Mouse (Mus musculus) CD8-positive naive resting alpha-beta T cell, adult 2 months (primary cell): ENCODE results near the gene Tbcb.
"Not testable (repeated sequence)": the region's sequence is repeated elsewhere in the genome, so short reads cannot be mapped to it uniquely, and the experiment has no call there.

Experiments used
- DNase-seq, 2 experiments: peaks; one replicate each; pipeline ENCODE4 v3.0.0; 2022; ENCODE audit warnings: low read depth in 2 of 2, low spot score in 2 of 2

The Tbcb gene

GRCm38 (mm10) chr7:30231669-30232454 lies at the start of gene Tbcb, which contains the start of gene Polr2i:
TSS of gene Tbcb (minus strand) at chr7:30232272.
TSS of gene Polr2i (plus strand) at chr7:30231948.
- DNase-seq, result peak; percentile 85 to 92

- DNase-seq, result no peak
These were observed 49.5 kb upstream of the Tbcb start for GRCm38 (mm10) chr7:30281522-30281921.

- DNase-seq, result peak; percentile 59 to 69
These were observed 48.6 kb upstream of the Tbcb start for GRCm38 (mm10) chr7:30280670-30281138.

- peak; percentile 85 to 87 for DNase-seq
These were observed 48.0 kb upstream of the Tbcb start, which contains the start of the genes Thap8 and Wdr62 for GRCm38 (mm10) chr7:30279951-30280669. TSS of gene Thap8 (plus strand) at chr7:30280094. TSS of gene Wdr62 (minus strand) at chr7:30280419.

- no peak for DNase-seq
These were observed 47.5 kb upstream of the Tbcb start for GRCm38 (mm10) chr7:30279536-30279935.

- no peak for DNase-seq
These were observed 46.8 kb upstream of the Tbcb start for GRCm38 (mm10) chr7:30278911-30279310.

GRCm38 (mm10) chr7:30274383-30274782 lies 42.3 kb upstream of the Tbcb start:
- DNase-seq, result no peak

- no peak for DNase-seq
These were observed 37.6 kb upstream of the Tbcb start for GRCm38 (mm10) chr7:30269641-30270040.

- no peak for DNase-seq
These were observed 34.7 kb upstream of the Tbcb start for GRCm38 (mm10) chr7:30266780-30267179.

- DNase-seq, result no peak
These were observed 33.9 kb upstream of the Tbcb start for GRCm38 (mm10) chr7:30265935-30266334.

GRCm38 (mm10) chr7:30265531-30265930 lies 33.5 kb upstream of the Tbcb start:
- DNase-seq, result no peak

- DNase-seq, result no peak
These were observed 33.0 kb upstream of the Tbcb start for GRCm38 (mm10) chr7:30265041-30265440.

GRCm38 (mm10) chr7:30251956-30252954 lies 20.2 kb upstream of the Tbcb start:
- no peak for DNase-seq

- DNase-seq, result not testable (repeated sequence)
These were observed 5.3 kb upstream of the Tbcb start for GRCm38 (mm10) chr7:30237374-30237773.

- no peak for DNase-seq
These were observed 3.6 kb upstream of the Tbcb start, which contains the start of gene Ovol3 for GRCm38 (mm10) chr7:30235625-30236024. TSS of gene Ovol3 (minus strand) at chr7:30235725.

GRCm38 (mm10) chr7:30235091-30235490 lies 3.0 kb upstream of the Tbcb start:
- no peak for DNase-seq

- no peak for DNase-seq
These were observed 2.3 kb upstream of the Tbcb start for GRCm38 (mm10) chr7:30234276-30234858.

- no peak for DNase-seq
These were observed 1.3 kb upstream of the Tbcb start for GRCm38 (mm10) chr7:30233387-30233786.

GRCm38 (mm10) chr7:30232631-30233148 lies 618 bp upstream of the Tbcb start:
- peak; percentile 13 to 51 for DNase-seq

GRCm38 (mm10) chr7:30231328-30231668 lies 774 bp downstream of the Tbcb start:
- no peak for DNase-seq
